Mouse (Mus musculus) heart, embryonic 12.5 days (tissue): Measurements from ENCODE around the gene Usp13. TPM values are rescaled to one million over a fixed set of nuclear protein-coding genes. Genes with fewer than 3 reads are reported as not detected.

Experiments
- ATAC-seq: fragments of 200-750 bp; cut with Nextera tagmentation; 2 replicates; pipeline ENCODE4 v1.8.0; 2017; ENCODE audit warnings: moderate TSS enrichment, moderate library complexity; ENCODE audit not compliant: insufficient number of reproducible peaks, low FRiP score
- H3K27ac ChIP-seq: fragments of 300-500 bp; sonication (generic); 2 replicates; pipeline ENCODE4 v1.5.1; 2016; ENCODE audit warnings: mild to moderate bottlenecking, moderate library complexity; ENCODE audit not compliant: poor library complexity, severe bottlenecking
- H3K27me3 ChIP-seq: fragments of 300-500 bp; sonication (generic); replicated peaks from 2 replicates; pipeline ENCODE4 v1.6.1; 2016; ENCODE audit warnings: mild to moderate bottlenecking, moderate library complexity
- H3K36me3 ChIP-seq: fragments of 300-500 bp; sonication (generic); 2 replicates; pipeline ENCODE4 v1.6.1; 2016; ENCODE audit warnings: mild to moderate bottlenecking, moderate library complexity
- H3K4me1 ChIP-seq: fragments of 300-500 bp; sonication (generic); replicated peaks from 2 replicates; pipeline ENCODE4 v1.6.1; 2016; ENCODE audit warnings: mild to moderate bottlenecking
- H3K4me2 ChIP-seq: fragments of 300-500 bp; sonication (generic); 2 replicates; pipeline ENCODE4 v1.6.1; 2016; ENCODE audit warnings: mild to moderate bottlenecking, moderate library complexity
- H3K4me3 ChIP-seq: fragments of 300-500 bp; sonication (generic); 2 replicates; pipeline ENCODE4 v1.5.1; 2016; ENCODE audit warnings: mild to moderate bottlenecking
- H3K9ac ChIP-seq: fragments of 300-500 bp; sonication (generic); 2 replicates; pipeline ENCODE4 v1.6.1; 2016; ENCODE audit warnings: mild to moderate bottlenecking, moderate library complexity
- H3K9me3 ChIP-seq: fragments of 300-500 bp; sonication (generic); replicated peaks from 2 replicates; pipeline ENCODE4 v1.6.1; 2016; ENCODE audit warnings: mild to moderate bottlenecking, moderate library complexity
- WGBS: fragments of 180-500 bp; shearing (Covaris S2); methylation state at CpG from one replicate; pipeline ENCODE4 v1.1.7; 2016; 5-methylcytosine and 5-hydroxymethylcytosine counted together
- polyA plus RNA-seq: library from polyadenylated mRNA; unstranded; fragments of >200 nt; fragmentation: Nextera tagmentation; extraction: Ambion mirVana; gene quantifications from 2 replicates; pipeline ENCODE4 v1.2.1, GENCODE M21; 2016

The Usp13 gene
- polyA plus RNA-seq, 1 experiment from 2014 or later = 50.4 TPM

DNA sequence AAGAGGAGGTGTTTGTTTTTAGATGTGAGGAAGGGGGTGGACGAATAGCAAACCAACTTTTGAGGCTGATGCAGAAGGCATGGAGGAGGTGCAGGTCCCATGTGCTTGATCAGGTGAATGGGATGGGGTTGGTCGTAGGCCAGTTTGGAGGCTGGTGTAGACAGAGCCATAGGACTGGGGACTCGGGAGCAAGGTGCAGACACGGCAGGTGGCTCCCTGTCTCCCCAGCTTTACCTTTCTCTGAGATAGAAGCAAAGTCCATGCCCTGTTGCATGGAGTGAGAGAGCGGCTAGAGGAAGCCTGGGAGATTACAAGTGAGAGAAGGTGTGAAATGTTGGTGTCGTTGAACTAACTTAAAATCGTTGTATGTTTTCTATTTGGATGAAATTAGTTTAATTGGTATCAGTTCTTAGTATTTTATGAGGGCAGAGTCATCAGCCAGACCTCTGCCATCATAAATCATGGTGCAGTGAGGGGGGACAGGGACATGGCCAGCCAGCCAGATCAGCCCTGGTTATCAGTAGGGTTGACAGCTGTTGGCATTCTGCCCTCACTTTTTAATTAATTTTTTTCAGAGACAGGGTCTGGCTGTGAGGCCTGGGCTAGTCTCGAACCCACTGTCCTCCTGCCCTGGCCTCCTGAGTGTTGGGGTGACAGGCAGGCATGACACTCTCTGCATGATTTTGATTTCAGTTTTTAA, 122.6 kb downstream of the Usp13 start:
- Histone ChIP-seq H3K4me1 (peaks cover 13% of the 10 kb centered on the region), H3K27ac (no peak overlapping the region), H3K9me3 (no peaks in the 10 kb centered on the region), H3K4me3 (no peak overlapping the region), H3K9ac (no peak overlapping the region), H3K4me2 (no peak overlapping the region), H3K27me3 (no peaks in the 10 kb centered on the region), H3K36me3 (peaks cover 24% of the 10 kb centered on the region)
- no peak for ATAC-seq
- WGBS = 62% methylated on average over 8 of the region's 8 CpGs

DNA sequence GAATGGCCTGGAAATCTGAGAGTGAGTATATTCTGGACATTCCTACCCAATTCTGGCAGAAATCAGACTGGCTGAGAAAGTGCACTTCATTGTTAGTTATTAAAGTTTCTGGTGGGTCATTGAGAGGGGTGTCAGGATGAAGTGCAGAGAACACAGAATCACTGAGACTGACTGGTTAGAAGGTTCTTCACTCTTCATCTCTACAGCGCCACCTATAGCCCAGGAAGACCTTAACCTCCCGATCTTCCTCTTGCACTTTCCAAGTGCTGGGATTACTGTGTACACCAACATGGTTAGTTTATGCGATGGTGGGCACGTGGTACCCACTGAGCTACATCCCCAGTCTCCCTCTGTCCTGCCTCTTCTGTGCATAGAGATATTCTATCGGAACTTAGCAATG, 130.1 kb downstream of the Usp13 start:
- no peak overlapping the region for H3K27ac ChIP-seq
- ATAC-seq = no peak
- WGBS = 83% methylated on average over 5 of the region's 5 CpGs
- H3K9ac ChIP-seq = no peak overlapping the region
- H3K27me3 ChIP-seq = no peaks in the 10 kb centered on the region
- no peaks in the 10 kb centered on the region for H3K9me3 ChIP-seq
- H3K4me2 ChIP-seq = no peak overlapping the region
- H3K4me3 ChIP-seq = no peak overlapping the region
- H3K4me1 ChIP-seq = no peaks in the 10 kb centered on the region
- no peaks in the 10 kb centered on the region for H3K36me3 ChIP-seq

DNA sequence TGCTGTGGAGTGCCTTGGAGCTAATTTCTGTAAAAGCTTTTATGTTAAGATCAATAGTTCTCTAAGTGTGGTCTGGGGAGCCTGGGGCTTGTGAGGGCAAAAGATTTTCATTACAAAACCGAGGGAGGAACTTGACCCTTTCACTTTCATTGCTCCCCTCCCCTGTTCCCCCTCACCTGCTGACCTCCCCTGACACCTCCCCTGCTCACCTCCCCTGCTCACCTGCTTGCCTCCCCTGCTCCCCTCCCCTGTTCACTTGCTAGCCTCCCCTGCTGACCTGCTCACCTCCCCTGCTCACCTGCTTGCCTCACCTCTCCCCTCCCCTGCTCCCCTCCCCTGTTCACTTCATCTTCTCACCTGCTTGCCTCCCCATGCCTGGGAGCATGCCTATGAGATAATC, 134.0 kb downstream of the Usp13 start:
- ATAC-seq = no peak
- H3K36me3 ChIP-seq = no peaks in the 10 kb centered on the region
- 20% methylated on average over 1 of the region's 1 CpGs for WGBS

DNA sequence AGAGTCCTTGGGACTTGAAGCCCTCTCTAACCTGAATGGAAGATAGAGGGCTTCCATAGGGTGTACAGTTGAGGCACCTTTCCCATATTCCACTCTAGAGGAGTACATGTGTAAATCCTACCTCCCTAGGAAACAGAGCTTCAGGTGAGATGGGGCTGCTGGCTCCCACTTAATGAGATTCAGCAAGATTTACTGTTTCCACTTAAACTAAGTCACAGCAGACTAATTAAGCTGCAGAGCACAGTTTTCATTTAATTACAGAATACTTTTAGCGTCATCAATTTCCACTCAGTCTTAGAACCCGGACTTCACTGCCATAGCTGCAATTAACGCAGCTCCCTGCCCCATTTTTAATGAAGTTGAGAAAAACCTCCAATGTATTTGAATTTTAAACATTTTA, 144.1 kb downstream of the Usp13 start:
- no peak overlapping the region for H3K4me3 ChIP-seq
- 83% methylated on average over 3 of the region's 3 CpGs for WGBS
- H3K36me3 ChIP-seq = no peaks in the 10 kb centered on the region
- H3K4me2 ChIP-seq = no peak overlapping the region
- no peak for ATAC-seq
- no peak overlapping the region for H3K9ac ChIP-seq
- no peak overlapping the region for H3K27ac ChIP-seq
- H3K4me1 ChIP-seq = no peaks in the 10 kb centered on the region
- H3K9me3 ChIP-seq = no peaks in the 10 kb centered on the region
- no peaks in the 10 kb centered on the region for H3K27me3 ChIP-seq

More for the DNA sequence above, 134.0 kb downstream of the Usp13 start:
- H3K27ac ChIP-seq = no peak overlapping the region
- H3K4me2 ChIP-seq = no peak overlapping the region
- no peaks in the 10 kb centered on the region for H3K27me3 ChIP-seq
- H3K4me3 ChIP-seq = no peak overlapping the region
- H3K9ac ChIP-seq = no peak overlapping the region
- no peaks in the 10 kb centered on the region for H3K4me1 ChIP-seq
- H3K9me3 ChIP-seq = no peaks in the 10 kb centered on the region

DNA sequence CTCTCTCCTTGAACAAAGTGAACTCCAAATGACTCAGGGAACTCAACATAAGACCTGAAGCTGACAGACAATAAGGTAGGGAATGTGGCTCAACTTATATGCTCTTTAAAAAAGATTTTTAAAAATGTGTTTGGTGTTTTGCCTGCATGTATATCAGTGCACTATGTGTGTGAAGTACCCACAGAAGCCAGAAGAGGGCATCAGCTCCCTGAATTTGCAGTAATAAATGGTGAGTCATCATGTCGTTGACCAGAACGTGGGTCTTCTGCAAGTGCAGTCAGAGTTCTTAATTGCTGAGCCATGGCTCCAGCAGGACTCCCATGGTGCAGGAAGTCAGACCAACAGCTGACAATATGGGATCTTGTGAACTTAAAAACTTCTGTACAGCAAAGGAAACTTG, 148.2 kb downstream of the Usp13 start:
- H3K4me2 ChIP-seq = no peak overlapping the region
- no peak overlapping the region for H3K27ac ChIP-seq
- H3K27me3 ChIP-seq = no peaks in the 10 kb centered on the region
- H3K9ac ChIP-seq = no peak overlapping the region
- no peak overlapping the region for H3K4me3 ChIP-seq
- no peaks in the 10 kb centered on the region for H3K36me3 ChIP-seq
- H3K4me1 ChIP-seq = no peaks in the 10 kb centered on the region
- ATAC-seq = no peak
- H3K9me3 ChIP-seq = no peaks in the 10 kb centered on the region
- 3% methylated on average over 2 of the region's 2 CpGs for WGBS

DNA sequence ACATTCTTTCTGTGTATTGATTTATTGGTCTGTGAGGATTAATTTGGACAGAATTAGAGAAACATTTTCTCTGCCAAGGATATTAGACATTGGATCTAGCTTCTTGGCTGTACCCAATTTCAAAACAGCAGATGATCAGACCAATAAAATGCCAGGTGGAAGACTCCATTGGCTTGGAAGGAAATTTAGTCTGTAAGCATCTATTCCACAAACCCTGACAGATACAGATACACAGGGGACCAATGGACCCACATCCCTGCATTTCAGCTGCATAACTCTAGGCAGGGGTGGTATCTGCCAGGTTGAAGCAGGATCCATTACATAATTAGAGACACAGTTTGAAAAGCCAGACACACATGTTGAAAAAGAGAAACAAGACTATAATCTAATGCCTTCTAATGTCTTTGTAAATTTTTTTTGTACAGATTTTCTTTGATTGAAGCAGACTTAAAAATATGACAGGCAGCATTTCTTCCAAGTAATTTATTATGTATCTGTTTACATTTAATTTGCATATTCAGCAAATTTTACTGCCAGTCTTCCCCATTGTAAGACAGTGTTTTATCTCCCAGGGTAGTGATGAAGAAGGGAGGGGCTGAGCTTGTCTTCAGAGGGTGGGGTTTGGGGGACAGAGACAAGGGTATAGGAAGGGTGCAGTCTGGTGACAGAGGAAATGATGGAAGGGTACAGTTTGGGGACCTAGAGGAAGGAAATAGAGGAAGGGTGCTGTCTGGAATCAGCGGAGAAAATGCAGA, 151.5 kb downstream of the Usp13 start:
- WGBS = 64% methylated on average over 1 of the region's 1 CpGs
- H3K4me2 ChIP-seq = no peak overlapping the region
- no peaks in the 10 kb centered on the region for H3K36me3 ChIP-seq
- H3K4me3 ChIP-seq = no peak overlapping the region
- H3K9me3 ChIP-seq = no peaks in the 10 kb centered on the region
- ATAC-seq = no peak
- H3K9ac ChIP-seq = no peak overlapping the region
- no peak overlapping the region for H3K27ac ChIP-seq
- no peaks in the 10 kb centered on the region for H3K4me1 ChIP-seq
- no peaks in the 10 kb centered on the region for H3K27me3 ChIP-seq

DNA sequence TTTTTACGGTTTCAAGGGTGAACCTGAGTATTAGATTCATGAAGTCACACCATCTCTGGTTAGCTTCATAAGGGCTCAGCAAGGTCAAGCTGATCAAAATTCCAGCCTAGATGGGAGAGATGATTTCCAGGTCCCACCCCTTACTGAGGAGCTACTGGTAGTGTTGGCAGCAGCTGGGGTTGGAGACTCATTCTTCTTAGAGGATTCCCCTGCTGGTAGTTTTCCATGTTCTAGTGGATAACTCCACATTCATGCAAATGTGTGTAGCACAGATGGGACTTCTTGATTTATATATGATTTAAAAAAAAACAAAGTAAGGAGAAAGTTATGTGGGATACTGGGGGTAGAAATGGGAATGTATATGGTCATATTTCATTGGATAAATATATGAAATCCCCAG, 152.9 kb downstream of the Usp13 start:
- Histone ChIP-seq H3K27me3 (no peaks in the 10 kb centered on the region), H3K4me3 (no peak overlapping the region), H3K36me3 (no peaks in the 10 kb centered on the region), H3K9ac (no peak overlapping the region), H3K27ac (no peak overlapping the region), H3K9me3 (no peaks in the 10 kb centered on the region), H3K4me2 (no peak overlapping the region), H3K4me1 (no peaks in the 10 kb centered on the region)
- no peak for ATAC-seq
- 89% methylated on average over 1 of the region's 1 CpGs for WGBS

DNA sequence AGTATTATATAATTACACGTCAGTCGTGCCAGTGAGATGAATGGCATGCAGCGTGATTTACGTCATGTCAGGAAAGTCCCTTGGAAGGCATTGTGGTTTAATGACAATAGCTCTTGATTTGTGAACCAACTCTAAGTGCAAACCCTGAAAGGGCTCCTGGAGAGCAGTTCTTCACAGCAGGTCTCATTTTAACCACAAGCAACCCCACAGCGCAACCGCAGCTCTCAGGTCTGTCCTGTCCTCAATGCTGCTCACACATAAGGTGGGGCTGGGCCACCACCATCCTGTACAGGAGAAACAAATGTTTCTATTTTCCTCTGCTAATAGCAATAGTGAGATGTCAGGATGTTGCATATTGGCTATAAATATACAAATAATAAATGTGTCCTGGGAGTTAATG, 161.9 kb downstream of the Usp13 start:
- H3K27me3 ChIP-seq = no peaks in the 10 kb centered on the region

DNA sequence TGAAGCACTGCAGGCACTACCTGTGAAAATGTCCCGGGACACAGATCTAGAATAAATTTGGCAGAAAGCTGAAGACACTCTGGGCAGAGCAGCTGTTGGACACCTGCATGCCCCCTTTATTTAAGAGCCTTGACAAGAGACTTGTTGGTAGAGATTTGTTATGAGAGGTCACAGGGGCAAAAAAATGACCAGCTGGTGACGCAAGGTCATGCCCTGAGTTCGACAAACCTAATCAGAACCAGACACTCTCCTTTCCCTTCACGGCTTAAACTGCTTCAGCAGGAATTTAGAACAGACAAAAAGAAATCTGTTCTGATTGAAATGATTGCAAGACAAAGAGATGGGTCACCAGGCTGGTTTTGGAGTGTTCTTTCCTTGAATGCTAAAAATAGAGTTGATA, 162.6 kb downstream of the Usp13 start:
- no peaks in the 10 kb centered on the region for H3K27me3 ChIP-seq
- ATAC-seq = no peak
- 68% methylated on average over 4 of the region's 4 CpGs for WGBS

More for the DNA sequence above, 161.9 kb downstream of the Usp13 start:
- WGBS = 74% methylated on average over 6 of the region's 6 CpGs
- H3K27ac ChIP-seq = no peak overlapping the region
- H3K4me1 ChIP-seq = no peaks in the 10 kb centered on the region
- no peak overlapping the region for H3K9ac ChIP-seq
- H3K36me3 ChIP-seq = no peaks in the 10 kb centered on the region
- ATAC-seq = no peak
- no peak overlapping the region for H3K4me3 ChIP-seq
- no peak overlapping the region for H3K4me2 ChIP-seq
- H3K9me3 ChIP-seq = no peaks in the 10 kb centered on the region

DNA sequence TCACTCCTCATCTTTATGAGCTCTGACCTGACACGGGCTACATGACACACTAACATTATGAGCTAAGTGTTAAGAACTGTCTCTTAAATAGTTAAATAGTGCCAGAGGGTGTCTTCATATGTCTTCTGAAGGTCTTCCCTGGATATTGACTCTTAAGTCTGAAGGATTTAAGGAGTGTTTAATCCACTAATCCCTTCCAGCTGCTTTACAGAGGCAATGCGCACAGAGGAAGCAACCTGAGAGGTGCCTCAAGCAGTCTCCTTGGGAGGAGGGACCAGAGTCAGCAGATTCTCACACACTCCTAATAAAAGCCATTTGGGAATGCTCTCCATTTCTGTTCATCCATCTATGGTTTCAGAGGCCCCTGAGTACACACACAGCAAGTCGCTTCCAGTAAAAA, 167.8 kb downstream of the Usp13 start:
- Histone ChIP-seq H3K4me3 (no peak overlapping the region), H3K9ac (no peak overlapping the region), H3K4me1 (peaks cover 6% of the 10 kb centered on the region; the same call in 1 of the 2 replicates), H3K27ac (no peak overlapping the region), H3K9me3 (no peaks in the 10 kb centered on the region), H3K36me3 (no peaks in the 10 kb centered on the region), H3K27me3 (no peaks in the 10 kb centered on the region), H3K4me2 (no peak overlapping the region)
- no peak for ATAC-seq
- 70% methylated on average over 3 of the region's 3 CpGs for whole genome bisulfite sequencing

More for the DNA sequence above, 162.6 kb downstream of the Usp13 start:
- Histone ChIP-seq H3K9me3 (no peaks in the 10 kb centered on the region), H3K4me2 (no peak overlapping the region), H3K4me3 (no peak overlapping the region), H3K9ac (no peak overlapping the region), H3K4me1 (no peaks in the 10 kb centered on the region), H3K27ac (no peak overlapping the region), H3K36me3 (no peaks in the 10 kb centered on the region)
